Mouse (Mus musculus) forebrain, embryonic 14.5 days (tissue): ENCODE measurements at regions not wholly inside any gene's neighbourhood (a gene's known extent, or its start where the extent isn't known, plus 50 kb on each side); places are given as distances from the start of the nearest gene placed in this dataset.
"Not testable (repeated sequence)": the region's sequence is repeated elsewhere in the genome, so short reads cannot be mapped to it uniquely, and the experiment has no call there.

Experiments
- ATAC-seq: fragments of 200-750 bp; cut with Nextera tagmentation; 2 replicates; pipeline ENCODE4 v1.8.0; 2017; ENCODE audit warnings: mild to moderate bottlenecking, moderate library complexity
- DNase-seq: peaks from one replicate; pipeline ENCODE4 v3.0.0-alpha.2; 2015; ENCODE audit warnings: low spot score
- H3K27ac ChIP-seq: fragments of 300-500 bp; sonication (generic); 2 replicates; pipeline ENCODE4 v1.5.1; 2014; ENCODE audit warnings: low read depth, mild to moderate bottlenecking, control low read depth, low read length, moderate library complexity
- H3K27me3 ChIP-seq: fragments of 300-500 bp; sonication (generic); replicated peaks from 2 replicates; pipeline ENCODE4 v1.6.1; 2014; ENCODE audit warnings: low read length, control low read depth, mixed read lengths; ENCODE audit not compliant: control insufficient read depth, insufficient read depth
- H3K36me3 ChIP-seq: fragments of 300-500 bp; sonication (generic); 2 replicates; pipeline ENCODE4 v1.6.1; 2014; ENCODE audit warnings: low read length, control low read depth; ENCODE audit not compliant: control insufficient read depth, insufficient read depth
- H3K4me1 ChIP-seq: fragments of 300-500 bp; sonication (generic); 2 replicates; pipeline ENCODE4 v1.6.1; 2014; ENCODE audit warnings: antibody characterized with exemption, low read length, control low read depth; ENCODE audit not compliant: control insufficient read depth, insufficient read depth
- H3K4me2 ChIP-seq: fragments of 300-500 bp; sonication (generic); 2 replicates; pipeline ENCODE4 v1.6.1; 2014; ENCODE audit warnings: mild to moderate bottlenecking, control low read depth, low read length
- H3K4me3 ChIP-seq: fragments of 300-500 bp; sonication (generic); 2 replicates; pipeline ENCODE4 v1.5.1; 2014; ENCODE audit warnings: low read depth, low read length, control low read depth
- H3K9ac ChIP-seq: fragments of 300-500 bp; sonication (generic); 2 replicates; pipeline ENCODE4 v1.6.1; 2014; ENCODE audit warnings: mild to moderate bottlenecking, low read length, control low read depth, moderate library complexity
- H3K9me3 ChIP-seq: fragments of 300-500 bp; sonication (generic); replicated peaks from 2 replicates; pipeline ENCODE4 v1.6.1; 2016; ENCODE audit warnings: low read length, control low read depth, mixed read lengths; ENCODE audit not compliant: control insufficient read depth
- WGBS: fragments of 180-500 bp; shearing (Covaris S2); extraction: QIAGEN DNeasy Blood & Tissue Kit; methylation state at CpG from one replicate; pipeline ENCODE4 v1.1.7; 2014; 5-methylcytosine and 5-hydroxymethylcytosine counted together

GRCm38 (mm10) chr15:25230213-25230612 lies 183.4 kb downstream of the Basp1 start:
- Histone ChIP-seq H3K27ac (no peak overlapping the region), H3K9ac (no peak overlapping the region), H3K36me3 (no peaks in the 10 kb centered on the region), H3K4me1 (peaks cover 4% of the 10 kb centered on the region; the same call in 1 of the 2 replicates), H3K27me3 (peaks cover 2% of the 10 kb centered on the region; the same call in 1 of the 2 replicates), H3K4me3 (no peak overlapping the region), H3K4me2 (no peak overlapping the region), H3K9me3 (no peaks in the 10 kb centered on the region)
- 8% methylated on average over 4 of the region's 4 CpGs for WGBS
- ATAC-seq = peak; percentile 89
- DNase-seq = peak; percentile 92

DNA sequence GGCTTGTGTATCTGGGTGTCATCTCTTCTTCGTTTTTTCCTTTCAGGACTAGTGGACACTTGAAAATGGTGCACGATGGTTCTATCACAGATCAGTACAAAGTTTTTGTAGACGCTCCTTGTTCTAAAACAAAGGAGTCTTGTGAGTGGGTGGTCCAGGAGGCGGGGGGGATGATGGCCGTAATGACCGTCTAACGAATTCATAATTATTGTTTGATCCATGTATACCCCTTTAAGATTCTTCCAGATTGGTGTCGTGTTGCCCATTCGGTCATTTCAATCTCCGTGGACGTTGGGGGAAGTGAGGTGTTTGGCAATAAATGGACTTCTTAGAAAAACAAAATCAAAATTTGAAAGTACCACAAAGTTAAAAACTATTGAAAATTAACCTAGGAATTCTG lies 183.8 kb downstream of the Basp1 start:
- Histone ChIP-seq H3K36me3 (no peaks in the 10 kb centered on the region), H3K4me2 (no peak overlapping the region), H3K9me3 (no peaks in the 10 kb centered on the region), H3K4me3 (no peak overlapping the region), H3K9ac (no peak overlapping the region), H3K27ac (no peak overlapping the region), H3K4me1 (peaks cover 4% of the 10 kb centered on the region; the same call in 1 of the 2 replicates), H3K27me3 (peaks cover 2% of the 10 kb centered on the region; the same call in 1 of the 2 replicates)
- ATAC-seq (peak; percentile 50; the same call in 1 of the 2 replicates), DNase-seq (peak; percentile 42)
- 24% methylated on average over 11 of the region's 11 CpGs for WGBS

DNA sequence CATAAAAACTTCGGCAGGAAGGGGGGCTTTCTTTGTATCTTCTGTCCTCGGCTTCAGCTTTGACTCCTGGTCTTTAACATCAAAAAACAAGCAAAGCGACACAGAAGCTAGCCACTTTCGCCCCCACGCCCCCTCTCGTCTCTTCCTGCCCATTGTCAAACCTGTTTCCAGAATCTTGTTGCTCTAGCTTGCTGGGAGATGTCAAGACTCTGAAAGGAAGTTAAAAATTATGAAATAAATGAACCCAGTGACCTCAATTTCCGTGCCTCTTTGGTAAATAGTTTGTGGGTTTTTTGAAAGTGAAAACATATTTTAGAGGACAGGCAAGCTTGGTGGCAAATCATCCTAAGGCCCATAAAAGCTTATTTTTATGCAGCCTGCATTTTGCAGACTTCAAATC lies 186.1 kb downstream of the Basp1 start:
- H3K36me3 ChIP-seq = no peaks in the 10 kb centered on the region
- H3K4me3 ChIP-seq = no peak overlapping the region
- ATAC-seq (no peak), DNase-seq (no peak)
- no peak overlapping the region for H3K27ac ChIP-seq
- no peak overlapping the region for H3K4me2 ChIP-seq
- H3K4me1 ChIP-seq = peaks cover 4% of the 10 kb centered on the region; the same call in 1 of the 2 replicates
- peaks cover 2% of the 10 kb centered on the region; the same call in 1 of the 2 replicates for H3K27me3 ChIP-seq
- H3K9me3 ChIP-seq = no peaks in the 10 kb centered on the region
- WGBS = 72% methylated on average over 7 of the region's 7 CpGs
- H3K9ac ChIP-seq = no peak overlapping the region

GRCm38 (mm10) chr15:25225936-25226335 lies 187.6 kb downstream of the Basp1 start:
- no peaks in the 10 kb centered on the region for H3K27me3 ChIP-seq
- H3K27ac ChIP-seq = no peak overlapping the region
- H3K4me3 ChIP-seq = no peak overlapping the region
- H3K9me3 ChIP-seq = no peaks in the 10 kb centered on the region
- H3K4me1 ChIP-seq = peaks cover 4% of the 10 kb centered on the region; the same call in 1 of the 2 replicates
- 26% methylated on average over 3 of the region's 3 CpGs for WGBS
- DNase-seq (no peak), ATAC-seq (no peak)
- H3K9ac ChIP-seq = no peak overlapping the region
- H3K4me2 ChIP-seq = no peak overlapping the region
- H3K36me3 ChIP-seq = no peaks in the 10 kb centered on the region

DNA sequence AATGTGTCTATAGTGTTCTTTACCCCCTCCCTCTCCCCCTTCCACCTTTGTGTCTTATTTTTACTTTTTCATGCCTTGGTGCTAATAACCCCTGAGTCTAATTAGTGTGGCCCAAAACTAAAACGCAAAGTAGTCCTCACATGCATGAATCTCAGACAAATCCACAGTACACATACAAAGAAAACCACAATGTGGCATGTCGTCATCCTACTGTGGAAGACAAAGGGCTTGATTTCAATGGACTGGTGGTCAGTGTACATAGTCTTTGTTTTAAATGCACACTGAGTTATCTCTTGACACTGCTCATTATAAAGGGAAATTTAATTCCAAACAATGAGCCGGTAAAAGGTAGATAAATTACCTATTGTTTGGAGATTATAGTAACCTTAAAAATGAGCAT lies 188.1 kb downstream of the Basp1 start:
- Histone ChIP-seq H3K9me3 (no peaks in the 10 kb centered on the region), H3K9ac (no peak overlapping the region), H3K4me3 (no peak overlapping the region), H3K4me1 (peaks cover 1% of the 10 kb centered on the region; the same call in 1 of the 2 replicates), H3K27ac (no peak overlapping the region), H3K36me3 (no peaks in the 10 kb centered on the region), H3K27me3 (no peaks in the 10 kb centered on the region), H3K4me2 (no peak overlapping the region)
- DNase-seq (no peak), ATAC-seq (no peak)
- WGBS = 11% methylated on average over 3 of the region's 3 CpGs

- Histone ChIP-seq H3K9me3 (no peaks in the 10 kb centered on the region), H3K4me1 (no peaks in the 10 kb centered on the region), H3K27me3 (no peaks in the 10 kb centered on the region), H3K4me3 (no peak overlapping the region), H3K27ac (no peak overlapping the region), H3K9ac (no peak overlapping the region), H3K36me3 (no peaks in the 10 kb centered on the region), H3K4me2 (no peak overlapping the region)
- no peak for DNase-seq
- WGBS = 91% methylated on average over 4 of the region's 4 CpGs
- ATAC-seq = no peak
Observed at GRCm38 (mm10) chr15:25221749-25222148, 191.8 kb downstream of the Basp1 start.

- 94% methylated on average over 1 of the region's 1 CpGs for WGBS
Observed at GRCm38 (mm10) chr15:25216375-25216774, 197.2 kb downstream of the Basp1 start.

GRCm38 (mm10) chr15:25202097-25202496 lies 211.5 kb downstream of the Basp1 start:
- DNase-seq = no peak
- 92% methylated on average over 3 of the region's 3 CpGs for WGBS
- Histone ChIP-seq H3K9ac (no peak overlapping the region), H3K9me3 (no peaks in the 10 kb centered on the region), H3K4me2 (no peak overlapping the region), H3K27ac (no peak overlapping the region), H3K4me1 (no peaks in the 10 kb centered on the region), H3K4me3 (no peak overlapping the region), H3K36me3 (no peaks in the 10 kb centered on the region), H3K27me3 (no peaks in the 10 kb centered on the region)
- no peak for ATAC-seq

More at GRCm38 (mm10) chr15:25216375-25216774, 197.2 kb downstream of the Basp1 start:
- no peak overlapping the region for H3K27ac ChIP-seq
- ATAC-seq (no peak), DNase-seq (no peak)
- H3K36me3 ChIP-seq = no peaks in the 10 kb centered on the region
- H3K4me3 ChIP-seq = no peak overlapping the region
- no peak overlapping the region for H3K9ac ChIP-seq
- no peaks in the 10 kb centered on the region for H3K4me1 ChIP-seq
- no peak overlapping the region for H3K4me2 ChIP-seq
- no peaks in the 10 kb centered on the region for H3K27me3 ChIP-seq
- no peaks in the 10 kb centered on the region for H3K9me3 ChIP-seq

DNA sequence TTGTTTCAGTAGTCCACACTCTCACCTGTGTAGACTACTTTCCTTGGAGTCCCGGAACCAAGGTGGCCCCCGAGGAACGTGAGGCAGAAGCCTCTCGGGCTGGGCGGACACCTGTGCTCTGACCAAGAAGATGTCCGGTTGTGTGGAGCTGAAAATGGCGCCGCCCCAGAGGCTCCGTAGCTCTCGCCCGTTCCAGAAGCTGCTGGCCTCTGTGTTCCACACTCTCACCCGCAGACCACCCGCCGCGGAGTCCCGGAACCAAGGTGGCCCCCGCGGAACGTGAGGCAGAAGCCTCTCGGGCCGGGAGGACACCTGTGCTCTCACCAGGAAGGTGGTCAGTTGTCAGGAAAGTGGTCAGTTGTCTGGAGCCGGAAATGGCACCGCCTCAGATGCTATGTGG lies 213.3 kb downstream of the Basp1 start:
- not testable (repeated sequence) for H3K4me1 ChIP-seq, ATAC-seq, H3K27me3 ChIP-seq, H3K27ac ChIP-seq, H3K9me3 ChIP-seq, DNase-seq, H3K36me3 ChIP-seq, H3K9ac ChIP-seq, H3K4me2 ChIP-seq, H3K4me3 ChIP-seq
- WGBS = 95% methylated on average over 23 of the region's 23 CpGs
